13 mouse cellular contexts compared by ENCODE assay signal in genomic region chr8:120558162-120558561, GRCm38 (mm10). TPM values are rescaled to one million over a fixed set of nuclear protein-coding genes. Genes with fewer than 3 reads are reported as not detected.
DNase-seq lines count a peak whose midpoint lies in the region; ATAC-seq and TF ChIP-seq lines count a peak whose summit lies in the region.
"Had no signal": no experiment of that assay in that cellular context is flagged by ENCODE, and none has a peak within 500 bp of the region (broad histone marks: within the 10 kb centered on the region; RNA-seq: fewer than 3 reads in every experiment).

No protein-coding gene starts in this region.

- no peaks in the 10 kb centered on the region for H3K27me3 ChIP-seq in heart, embryonic 12.5 days (replicated peaks)
- H3K27me3 ChIP-seq in heart, adult 2 months (ENCODE audit: control insufficient read depth, insufficient read depth, low read length), result no peaks in the 10 kb centered on the region
- H3K27me3 ChIP-seq in midbrain, embryonic 10.5 days (ENCODE audit: low read depth, poor library complexity, severe bottlenecking), result peaks cover 7% of the 10 kb centered on the region; the same call in 1 of the 2 replicates
- no peaks in the 10 kb centered on the region for H3K27me3 ChIP-seq in midbrain, postnatal 0 days (ENCODE audit: insufficient read depth, low read length)
- no peaks in the 10 kb centered on the region for H3K27me3 ChIP-seq in embryonic facial prominence, embryonic 10.5 days (replicated peaks; ENCODE audit: low read depth, poor library complexity, severe bottlenecking)
- no peaks in the 10 kb centered on the region for H3K27me3 ChIP-seq in forebrain, postnatal 0 days (ENCODE audit: insufficient read depth, low read length)
- H3K27me3 ChIP-seq: hindbrain, embryonic 15.5 days; liver, embryonic 13.5 days had no signal

- ATAC-seq in heart, embryonic 12.5 days (ENCODE audit: insufficient number of reproducible peaks, low FRiP score), result no peak
- no peak for ATAC-seq in midbrain, postnatal 0 days (ENCODE audit: low FRiP score)
- ATAC-seq in forebrain, postnatal 0 days, result no peak
- ATAC-seq: lung, postnatal 0 days had no signal

- peak overlapping the region; percentile 70; the same call in 1 of the 2 replicates for H3K9ac ChIP-seq in heart, embryonic 12.5 days
- no peak overlapping the region for H3K9ac ChIP-seq in heart, adult 2 months (ENCODE audit: low read depth, low read length)
- H3K9ac ChIP-seq in midbrain, postnatal 0 days (replicated peaks; ENCODE audit: low read length, poor library complexity, severe bottlenecking), result no peak overlapping the region
- no peak overlapping the region for H3K9ac ChIP-seq in forebrain, postnatal 0 days
- H3K9ac ChIP-seq: hindbrain, embryonic 15.5 days; liver, embryonic 13.5 days had no signal

- peak overlapping the region; percentile 99; the same call in 1 of the 2 replicates for H3K27ac ChIP-seq in heart, embryonic 12.5 days (ENCODE audit: poor library complexity, severe bottlenecking)
- H3K27ac ChIP-seq in heart, adult 2 months, result no peak overlapping the region
- peak overlapping the region; percentile 84 for H3K27ac ChIP-seq in midbrain, embryonic 10.5 days (replicated peaks)
- no peak overlapping the region for H3K27ac ChIP-seq in midbrain, postnatal 0 days (ENCODE audit: low read depth, low read length)
- H3K27ac ChIP-seq in embryonic facial prominence, embryonic 10.5 days (replicated peaks), result peak overlapping the region; percentile 19
- peak overlapping the region; percentile 69 for H3K27ac ChIP-seq in forebrain, postnatal 0 days (ENCODE audit: low read depth, low read length)
- H3K27ac ChIP-seq: hindbrain, embryonic 15.5 days; liver, embryonic 13.5 days had no signal

- TF ChIP-seq EP300 in heart, adult 2 months (IDR thresholded peaks at IDR 0.05; ENCODE audit: insufficient read depth, low read depth, low read length), result no peak

- DNase-seq in heart, adult 2 months, result no peak
- no peak for DNase-seq in midbrain, embryonic 10.5 days (ENCODE audit: low spot score)
- no peak for DNase-seq in midbrain, postnatal 0 days (ENCODE audit: low spot score)
- no peak for DNase-seq in embryonic facial prominence, embryonic 10.5 days (ENCODE audit: low spot score)
- no peak for DNase-seq in forebrain, postnatal 0 days
- DNase-seq in layer of hippocampus, adult 18-20 months (ENCODE audit: low spot score in 2 of 2), result no peak
- DNase-seq in ovary, postnatal 14 days (ENCODE audit: low spot score), result no peak
- DNase-seq: adrenal gland, postnatal 36 days; heart, adult 18-20 months; liver, embryonic 13.5 days had no signal

- no peak overlapping the region for H3K4me2 ChIP-seq in heart, embryonic 12.5 days
- no peak overlapping the region for H3K4me2 ChIP-seq in midbrain, postnatal 0 days (ENCODE audit: low read depth, low read length, poor library complexity, severe bottlenecking)
- H3K4me2 ChIP-seq in forebrain, postnatal 0 days (ENCODE audit: low read depth), result no peak overlapping the region
- H3K4me2 ChIP-seq: hindbrain, embryonic 15.5 days; liver, embryonic 13.5 days had no signal

- WGBS in heart, embryonic 12.5 days, result 81% methylated on average over 4 of the region's 4 CpGs
- 79% methylated on average over 4 of the region's 4 CpGs for WGBS in heart, adult 2 months
- WGBS in midbrain, embryonic 10.5 days, result 74% methylated on average over 4 of the region's 4 CpGs
- WGBS in midbrain, postnatal 0 days, result 74% methylated on average over 4 of the region's 4 CpGs
- WGBS in embryonic facial prominence, embryonic 10.5 days, result 74% methylated on average over 4 of the region's 4 CpGs
- 47% methylated on average over 4 of the region's 4 CpGs for WGBS in forebrain, postnatal 0 days

- H3K4me1 ChIP-seq in heart, embryonic 12.5 days (replicated peaks), result peaks cover 100% of the 10 kb centered on the region
- H3K4me1 ChIP-seq in heart, adult 2 months (ENCODE audit: control insufficient read depth, insufficient read depth, low read length), result peaks cover 5% of the 10 kb centered on the region
- H3K4me1 ChIP-seq in midbrain, embryonic 10.5 days, result peaks cover 100% of the 10 kb centered on the region
- peaks cover 34% of the 10 kb centered on the region for H3K4me1 ChIP-seq in midbrain, postnatal 0 days (ENCODE audit: insufficient read depth, low read length)
- H3K4me1 ChIP-seq in embryonic facial prominence, embryonic 10.5 days, result peaks cover 100% of the 10 kb centered on the region
- peaks cover 36% of the 10 kb centered on the region for H3K4me1 ChIP-seq in forebrain, postnatal 0 days (ENCODE audit: insufficient read depth)

- peaks cover 6% of the 10 kb centered on the region for H3K79me2 ChIP-seq in heart, adult 2 months (replicated peaks; ENCODE audit: control insufficient read depth, insufficient read depth, low read length)

- no peak for TF ChIP-seq CTCF in heart, adult 2 months (IDR thresholded peaks at IDR 0.05)
- no peak for TF ChIP-seq CTCF in midbrain, postnatal 0 days (IDR thresholded peaks at IDR 0.05)
- TF ChIP-seq CTCF in forebrain, postnatal 0 days (IDR thresholded peaks at IDR 0.05; ENCODE audit: low read depth), result no peak

- TF ChIP-seq POLR2A in heart, adult 2 months (IDR thresholded peaks at IDR 0.05; ENCODE audit: insufficient read depth, low read depth, low read length), result no peak

- no peaks in the 10 kb centered on the region for H3K9me3 ChIP-seq in heart, embryonic 12.5 days (replicated peaks)
- H3K9me3 ChIP-seq in midbrain, embryonic 10.5 days (replicated peaks), result no peaks in the 10 kb centered on the region
- H3K9me3 ChIP-seq in midbrain, postnatal 0 days (ENCODE audit: low read length), result no peaks in the 10 kb centered on the region
- H3K9me3 ChIP-seq in embryonic facial prominence, embryonic 10.5 days, result no peaks in the 10 kb centered on the region
- no peaks in the 10 kb centered on the region for H3K9me3 ChIP-seq in forebrain, postnatal 0 days (ENCODE audit: low read length)
- H3K9me3 ChIP-seq: hindbrain, embryonic 15.5 days; liver, embryonic 13.5 days had no signal

- intact Hi-C loops in heart, adult 2 months (cut with DNase I), result no loop called here

- peaks cover 30% of the 10 kb centered on the region for H3K36me3 ChIP-seq in heart, embryonic 12.5 days
- peaks cover under 1% of the 10 kb centered on the region; the same call in 1 of the 2 replicates for H3K36me3 ChIP-seq in heart, adult 2 months (ENCODE audit: control insufficient read depth, insufficient read depth, low read length)
- peaks cover 58% of the 10 kb centered on the region for H3K36me3 ChIP-seq in midbrain, embryonic 10.5 days
- H3K36me3 ChIP-seq in midbrain, postnatal 0 days (ENCODE audit: insufficient read depth, low read length), result peaks cover 9% of the 10 kb centered on the region; the same call in 1 of the 2 replicates
- H3K36me3 ChIP-seq in embryonic facial prominence, embryonic 10.5 days (replicated peaks), result peaks cover 51% of the 10 kb centered on the region
- no peaks in the 10 kb centered on the region for H3K36me3 ChIP-seq in forebrain, postnatal 0 days (ENCODE audit: insufficient read depth)
- H3K36me3 ChIP-seq: hindbrain, embryonic 15.5 days had no signal

- no peak overlapping the region for H3K4me3 ChIP-seq in heart, embryonic 12.5 days
- H3K4me3 ChIP-seq in heart, adult 2 months, result no peak overlapping the region
- no peak overlapping the region for H3K4me3 ChIP-seq in midbrain, embryonic 10.5 days
- H3K4me3 ChIP-seq in midbrain, postnatal 0 days (ENCODE audit: low read depth, low read length), result no peak overlapping the region
- H3K4me3 ChIP-seq in embryonic facial prominence, embryonic 10.5 days, result no peak overlapping the region
- H3K4me3 ChIP-seq in forebrain, postnatal 0 days (ENCODE audit: low read depth, low read length), result no peak overlapping the region
- H3K4me3 ChIP-seq: hindbrain, embryonic 15.5 days; liver, embryonic 13.5 days had no signal

RNA-seq across cellular contexts. Expression of gene Gins2, which starts 30.9 kb away (rescaled TPM):
- polyA plus RNA-seq in heart, embryonic 12.5 days (2016; fragmentation: Nextera tagmentation; extraction: Ambion mirVana), result 63.4 and 66.8 TPM in 2 replicates
- total RNA-seq in heart, adult 2 months (2021), result 1 to 10 TPM; 1.1 to 1.5 TPM
- polyA plus RNA-seq in heart, adult 2 months (2012; rRNA removed), result 1.3 and 1.4 TPM in 2 replicates
- 162 and 192 TPM in 2 replicates for polyA plus RNA-seq in midbrain, embryonic 10.5 days (2016; fragmentation: Nextera tagmentation; extraction: Ambion mirVana)
- total RNA-seq in midbrain, postnatal 0 days (2014; rRNA removed), result 5.8 and 18.1 TPM in 2 replicates
- polyA plus RNA-seq in midbrain, postnatal 0 days (2015; fragmentation: Nextera tagmentation; extraction: Ambion mirVana), result 8.4 and 11.3 TPM in 2 replicates
- polyA plus RNA-seq in embryonic facial prominence, embryonic 10.5 days (2016; fragmentation: Nextera tagmentation; extraction: Ambion mirVana), result 156 TPM in 2 replicates
- total RNA-seq in forebrain, postnatal 0 days (2014; rRNA removed), result 2.6 and 5.3 TPM in 2 replicates
- polyA plus RNA-seq in forebrain, postnatal 0 days (2015; fragmentation: Nextera tagmentation; extraction: Ambion mirVana), result 9.6 and 10.7 TPM in 2 replicates
- 1 to 10 TPM; 3.5 to 4.2 TPM for total RNA-seq in layer of hippocampus, adult 18-20 months (2021)

Comparison
In these comparisons a context has a peak if more than half of its experiments do, and no peak if none do; other contexts are left out.
1. H3K27ac ChIP-seq: peak in heart, embryonic 12.5 days (single experiment), midbrain, embryonic 10.5 days (single experiment), embryonic facial prominence, embryonic 10.5 days (single experiment) and forebrain, postnatal 0 days (single experiment); none in heart, adult 2 months (single experiment) and midbrain, postnatal 0 days (single experiment).